Mouse (Mus musculus) forebrain, embryonic 12.5 days (tissue): Measurements from ENCODE around the gene Endov. TPM values are rescaled to one million over a fixed set of nuclear protein-coding genes. Genes with fewer than 3 reads are reported as not detected.

Source experiments
- polyA plus RNA-seq: library from polyadenylated mRNA; unstranded; fragments of >200 nt; fragmentation: Nextera tagmentation; extraction: Ambion mirVana; gene quantifications from 2 replicates; pipeline ENCODE4 v1.2.1, GENCODE M21; 2016

Gene Endov
- polyA plus RNA-seq, 1 experiment from 2014 or later, result 23.5 TPM

Other genes starting within 250 kb of the Endov start
- gene Gaa, start 223.5 kb upstream of the Endov start, polyA plus RNA-seq, result 31.6 and 33.3 TPM in 2 replicates
- gene Eif4a3, start 191.3 kb upstream of the Endov start, polyA plus RNA-seq, result 366 and 368 TPM in 2 replicates
- 0.06 and 0.13 TPM in 2 replicates for gene Card14, start 183.6 kb upstream of the Endov start, polyA plus RNA-seq
- gene Sgsh, start 135.8 kb upstream of the Endov start, polyA plus RNA-seq, result 4.4 and 6.2 TPM in 2 replicates
- gene Slc26a11, start 135.8 kb upstream of the Endov start, polyA plus RNA-seq, result 5.1 and 6.3 TPM in 2 replicates
- gene Rnf213, start 98.2 kb upstream of the Endov start, polyA plus RNA-seq, result 1.9 and 2.0 TPM in 2 replicates
- gene Nptx1, start 56.4 kb downstream of the Endov start, polyA plus RNA-seq, result 4.0 and 4.8 TPM in 2 replicates
- 15.8 and 16.1 TPM in 2 replicates for gene Rptor, start 111.6 kb downstream of the Endov start, polyA plus RNA-seq